Mouse (Mus musculus): ENCODE results near the gene Magi2.

GRCm38 (mm10) chr5:19745376-19745775, 518.5 kb downstream of the Magi2 start:
- no peak for TF ChIP-seq CTCF (IDR thresholded peaks at IDR 0.05; ENCODE audit: control insufficient read depth, insufficient read depth, insufficient read length)
- TF ChIP-seq CEBPB (IDR thresholded peaks at IDR 0.05; ENCODE audit: low read depth) = no peak
- TF ChIP-seq FOSL1 (IDR thresholded peaks at IDR 0.05; ENCODE audit: insufficient read depth, low read length, poor library complexity, severe bottlenecking) = no peak
- no peak for TF ChIP-seq USF1 (IDR thresholded peaks at IDR 0.05; ENCODE audit: low read depth)

Measured in C2C12 (cell line).